Mouse (Mus musculus) mammary gland, adult 2 months (tissue): Measurements from ENCODE around the gene Tm4sf20. TPM values are rescaled to one million over a fixed set of nuclear protein-coding genes. Genes with fewer than 3 reads are reported as not detected.

Experiments used
- polyA plus RNA-seq: library from polyadenylated mRNA; depleted of rRNA; stranded (reverse); fragments of >200 nt; gene quantifications from 2 replicates; pipeline ENCODE4 v1.2.3, GENCODE M21; 2012; ENCODE audit warnings: low replicate concordance; rRNA removed

Tm4sf20 gene
- not detected in 2 replicates for polyA plus RNA-seq

GRCm38 (mm10) chr1:82768269-82768668, at the start of gene Tm4sf20:
TSS of gene Tm4sf20 (minus strand) at chr1:82768461.

GRCm38 (mm10) chr1:82771022-82771586, 2.8 kb upstream of the Tm4sf20 start, which contains the start of gene Gm47791:
TSS of gene Gm47791 (minus strand) at chr1:82771243.

GRCm38 (mm10) chr1:82724339-82725025, 43.8 kb downstream of the Tm4sf20 start, which contains the start of gene Mff:
TSS of gene Mff (plus strand) at chr1:82724890.

Other genes with a start within 250 kb of the Tm4sf20 start
- gene Col4a4, start 181.6 kb downstream of the Tm4sf20 start, polyA plus RNA-seq = 0.44 and 0.95 TPM in 2 replicates
- 0.11 and 1.0 TPM in 2 replicates for gene Col4a3, start 181.5 kb downstream of the Tm4sf20 start, polyA plus RNA-seq
- 50.1 and 51.4 TPM in 2 replicates for gene Mff, start 43.6 kb downstream of the Tm4sf20 start, polyA plus RNA-seq
- not detected in 2 replicates for gene Gm47791, start 2.8 kb upstream of the Tm4sf20 start, polyA plus RNA-seq
- 42.7 and 63.9 TPM in 2 replicates for gene Agfg1, start 71.0 kb upstream of the Tm4sf20 start, polyA plus RNA-seq
- 0.60 and 1.1 TPM in 2 replicates for gene A030005L19Rik, start 144.9 kb upstream of the Tm4sf20 start, polyA plus RNA-seq
- gene A030014E15Rik, start 156.5 kb upstream of the Tm4sf20 start, polyA plus RNA-seq = not detected in 2 replicates
- gene Gm6217, start 162.9 kb upstream of the Tm4sf20 start, polyA plus RNA-seq = not detected in 2 replicates
- gene A030003K21Rik, start 174.9 kb upstream of the Tm4sf20 start, polyA plus RNA-seq = not detected in 2 replicates
- gene Gm7544, start 187.6 kb upstream of the Tm4sf20 start, polyA plus RNA-seq = not detected in 2 replicates
- gene Gm47955, start 191.8 kb upstream of the Tm4sf20 start, polyA plus RNA-seq = not detected in 2 replicates
- not detected in 2 replicates for gene Gm47959, start 232.1 kb upstream of the Tm4sf20 start, polyA plus RNA-seq